Mouse (Mus musculus) MEL (cell line): ENCODE measurements around the gene Gas7.

Experiments
- CHD2 ChIP-seq: IDR thresholded peaks from 2 replicates; pipeline ENCODE4 v1.6.1; 2011; ENCODE audit warnings: low read length, improper control_type of control experiment
- CTCF ChIP-seq, 3 experiments: IDR thresholded peaks in 2 of 3; conservative IDR thresholded peaks in 1 of 3; 2 replicates each; pipeline ENCODE4 v1.5.1; 2011 to 2012; ENCODE audit warnings: low read length in 3 of 3, low read depth in 2 of 3, mild to moderate bottlenecking in 2 of 3, improper control_type of control experiment in 1 of 3, inconsistent platforms in 1 of 3, mixed read lengths in 1 of 3, moderate library complexity in 1 of 3; ENCODE audit not compliant: control insufficient read depth in 1 of 3, insufficient read depth in 1 of 3, poor library complexity in 1 of 3, severe bottlenecking in 1 of 3
- ELF1 ChIP-seq: IDR thresholded peaks from 2 replicates; pipeline ENCODE4 v1.6.1; 2014; ENCODE audit warnings: low read depth, mild to moderate bottlenecking, inconsistent platforms, low read length, improper control_type of control experiment, moderate library complexity
- EP300 ChIP-seq, 2 experiments: IDR thresholded peaks; 2 replicates each; pipeline ENCODE4 v1.6.1; 2011; ENCODE audit warnings: improper control_type of control experiment in 2 of 2, low read length in 2 of 2, low read depth in 1 of 2, mild to moderate bottlenecking in 1 of 2
- KAT2A ChIP-seq: conservative IDR thresholded peaks from 2 replicates; pipeline ENCODE4 v1.6.1; 2012; ENCODE audit warnings: low read depth, low read length, improper control_type of control experiment, inconsistent platforms
- MAFK ChIP-seq: IDR thresholded peaks from 2 replicates; pipeline ENCODE4 v1.6.1; 2011; ENCODE audit warnings: low read depth, mild to moderate bottlenecking, low read length, improper control_type of control experiment, borderline replicate concordance
- MAX ChIP-seq: IDR thresholded peaks from 2 replicates; pipeline ENCODE4 v1.6.1; 2011; ENCODE audit warnings: low read length, improper control_type of control experiment
- NRF1 ChIP-seq: IDR thresholded peaks from 2 replicates; pipeline ENCODE4 v1.6.1; 2014; ENCODE audit warnings: low read depth, mild to moderate bottlenecking, inconsistent platforms, low read length, improper control_type of control experiment, moderate library complexity; ENCODE audit not compliant: poor library complexity, insufficient read depth, severe bottlenecking
- POLR2A ChIP-seq, 2 experiments: IDR thresholded peaks; 2 replicates each; pipeline ENCODE4 v1.6.1; 2011 to 2012; ENCODE audit warnings: low read length in 2 of 2, mild to moderate bottlenecking in 2 of 2, control low read depth in 1 of 2, improper control_type of control experiment in 1 of 2, low read depth in 1 of 2, moderate library complexity in 1 of 2; ENCODE audit not compliant: control insufficient read depth in 1 of 2, insufficient read depth in 1 of 2, poor library complexity in 1 of 2
- POLR2AphosphoS2 ChIP-seq: IDR thresholded peaks from 2 replicates; pipeline ENCODE4 v1.6.1; 2011; ENCODE audit warnings: low read length, improper control_type of control experiment
- RCOR1 ChIP-seq: IDR thresholded peaks from 2 replicates; pipeline ENCODE4 v1.6.1; 2012; ENCODE audit warnings: low read depth, mild to moderate bottlenecking, inconsistent platforms, low read length, improper control_type of control experiment
- TCF12 ChIP-seq: IDR thresholded peaks from 2 replicates; pipeline ENCODE4 v1.6.1; 2014; ENCODE audit warnings: low read depth, mild to moderate bottlenecking, inconsistent platforms, low read length, improper control_type of control experiment, moderate library complexity
- ZC3H11A ChIP-seq: IDR thresholded peaks from 2 replicates; pipeline ENCODE4 v1.6.1; 2012; ENCODE audit warnings: low read depth, mild to moderate bottlenecking, inconsistent platforms, low read length, improper control_type of control experiment
- ZKSCAN1 ChIP-seq: IDR thresholded peaks from 2 replicates; pipeline ENCODE4 v1.6.1; 2012; ENCODE audit warnings: low read depth, mild to moderate bottlenecking, inconsistent platforms, low read length, improper control_type of control experiment, moderate library complexity

DNA sequence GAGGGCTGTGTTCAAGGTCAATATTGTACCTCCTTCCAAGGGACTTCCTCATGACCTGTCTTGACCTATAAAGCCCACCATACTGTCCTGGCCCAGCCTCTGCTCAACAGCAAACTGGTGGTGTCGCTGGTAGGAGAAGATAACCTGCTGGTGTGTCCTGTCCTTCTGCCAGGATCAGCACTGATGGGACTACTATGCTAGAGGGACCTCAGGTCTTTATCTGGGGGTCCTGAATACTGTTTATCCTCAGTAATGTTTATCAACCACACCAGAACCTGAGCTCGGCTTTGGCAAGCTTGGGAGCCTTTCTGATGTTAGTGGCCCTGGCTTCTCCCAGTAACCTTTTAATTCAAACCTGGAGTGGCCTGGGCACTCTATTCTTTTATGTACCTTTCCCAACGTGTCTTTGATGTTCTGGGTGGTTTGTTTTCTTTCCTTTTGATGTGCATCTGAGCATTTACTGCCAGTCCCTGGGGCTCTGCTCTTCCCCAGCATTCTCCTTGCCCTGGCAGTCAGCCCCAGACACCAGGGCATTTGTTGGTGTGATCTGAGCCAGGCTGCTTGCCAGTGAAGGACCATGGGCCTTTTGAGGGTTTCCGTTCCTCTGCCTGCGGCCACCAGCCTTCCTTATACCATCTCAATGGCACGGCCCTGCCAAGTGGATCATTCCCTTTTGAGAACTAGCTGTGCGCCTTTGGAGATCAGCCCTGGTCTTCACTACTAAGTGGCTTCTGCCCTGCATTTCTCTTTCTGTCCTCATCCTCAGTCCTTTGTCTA lies 46.4 kb downstream of the Gas7 start:
- TF ChIP-seq CTCF (IDR thresholded peaks at IDR 0.05 in 2 of 3, conservative IDR thresholded peaks at IDR 0.05 in 1 of 3; ENCODE audit: control insufficient read depth in 1 of 3, insufficient read depth in 1 of 3, low read depth in 2 of 3, low read length in 3 of 3, poor library complexity in 1 of 3, severe bottlenecking in 1 of 3): no peak
- no peak for TF ChIP-seq EP300 (IDR thresholded peaks at IDR 0.05; ENCODE audit: low read depth in 1 of 2, low read length in 2 of 2)
- TF ChIP-seq MAX: no peak
- no peak for TF ChIP-seq ZKSCAN1
- no peak for TF ChIP-seq TCF12
- no peak for TF ChIP-seq RCOR1
- no peak for TF ChIP-seq POLR2AphosphoS2
- no peak for TF ChIP-seq KAT2A
- TF ChIP-seq ELF1: no peak
- TF ChIP-seq NRF1: no peak
- no peak for TF ChIP-seq CHD2
- no peak for TF ChIP-seq ZC3H11A
- TF ChIP-seq MAFK: no peak
- no peak for TF ChIP-seq POLR2A (IDR thresholded peaks at IDR 0.05; ENCODE audit: control insufficient read depth in 1 of 2, insufficient read depth in 1 of 2, low read depth in 1 of 2, low read length in 2 of 2, poor library complexity in 1 of 2)
